Mouse (Mus musculus): ENCODE measurements around the gene Spire2. TPM values are rescaled to one million over a fixed set of nuclear protein-coding genes. Genes with fewer than 3 reads are reported as not detected.

Spire2 gene
- polyA plus RNA-seq, 1 experiment from 2014 or later: 5.4 TPM

GRCm38 (mm10) chr8:123317781-123318466 lies 14.6 kb upstream of the Spire2 start:
- WGBS: 3% methylated on average over 21 of the region's 21 CpGs
- Histone ChIP-seq H3K9ac (peak overlapping the region; percentile 53), H3K27me3 (replicated peaks) (no peaks in the 10 kb centered on the region), H3K27ac (no peak overlapping the region), H3K4me3 (replicated peaks) (peak overlapping the region; percentile 75), H3K4me2 (peak overlapping the region; percentile 89), H3K9me3 (no peaks in the 10 kb centered on the region), H3K4me1 (peaks cover 7% of the 10 kb centered on the region; the same call in 1 of the 2 replicates), H3K36me3 (no peaks in the 10 kb centered on the region)
- peak; percentile 79 for ATAC-seq (ENCODE audit: insufficient read depth, low FRiP score, low read depth)

GRCm38 (mm10) chr8:123318467-123318911 lies 14.0 kb upstream of the Spire2 start, which contains the start of gene Fanca:
Gene Fanca, minus strand, starts transcription at chr8:123318576.
- peaks cover 7% of the 10 kb centered on the region; the same call in 1 of the 2 replicates for H3K4me1 ChIP-seq
- peak within 1 kb of the TSS; percentile 53 for H3K9ac ChIP-seq
- peak within 1 kb of the TSS; percentile 89 for H3K4me2 ChIP-seq
- ATAC-seq (ENCODE audit: insufficient read depth, low FRiP score, low read depth): peak; percentile 99
- 0 out of 2 replicates have a peak within 1 kb of the TSS, but pooled peaks have one; percentile 27 for H3K27ac ChIP-seq
- H3K36me3 ChIP-seq: no peaks in the 10 kb centered on the region
- H3K27me3 ChIP-seq (replicated peaks): no peaks in the 10 kb centered on the region
- no peaks in the 10 kb centered on the region for H3K9me3 ChIP-seq
- under 1% methylated on average over 24 of the region's 24 CpGs for WGBS
- H3K4me3 ChIP-seq (replicated peaks): peak within 1 kb of the TSS; percentile 75

- H3K36me3 ChIP-seq: no peaks in the 10 kb centered on the region
- WGBS: 27% methylated on average over 7 of the region's 7 CpGs
- ATAC-seq (ENCODE audit: insufficient read depth, low FRiP score, low read depth): no peak
- H3K27ac ChIP-seq: no peak overlapping the region
- peaks cover 7% of the 10 kb centered on the region; the same call in 1 of the 2 replicates for H3K4me1 ChIP-seq
- peak overlapping the region; percentile 89; the same call in 1 of the 2 replicates for H3K4me2 ChIP-seq
- H3K27me3 ChIP-seq (replicated peaks): no peaks in the 10 kb centered on the region
- no peak overlapping the region for H3K4me3 ChIP-seq (replicated peaks)
- H3K9me3 ChIP-seq: no peaks in the 10 kb centered on the region
- H3K9ac ChIP-seq: no peak overlapping the region
These were observed 12.9 kb upstream of the Spire2 start for GRCm38 (mm10) chr8:123319522-123320164.

GRCm38 (mm10) chr8:123328552-123328951 lies 4.0 kb upstream of the Spire2 start:
- Histone ChIP-seq H3K9me3 (no peaks in the 10 kb centered on the region), H3K9ac (no peak overlapping the region), H3K36me3 (no peaks in the 10 kb centered on the region), H3K4me1 (peaks cover 11% of the 10 kb centered on the region; the same call in 1 of the 2 replicates), H3K27me3 (replicated peaks) (0 out of 2 replicates have a peak, but pooled peaks cover 3% of the 10 kb centered on the region), H3K4me3 (replicated peaks) (no peak overlapping the region), H3K4me2 (no peak overlapping the region), H3K27ac (no peak overlapping the region)
- ATAC-seq (ENCODE audit: insufficient read depth, low FRiP score, low read depth): no peak
- WGBS: 84% methylated on average over 2 of the region's 2 CpGs

- H3K36me3 ChIP-seq: no peaks in the 10 kb centered on the region
- H3K4me3 ChIP-seq (replicated peaks): no peak overlapping the region
- no peaks in the 10 kb centered on the region for H3K9me3 ChIP-seq
- 58% methylated on average over 4 of the region's 4 CpGs for WGBS
- H3K4me1 ChIP-seq: peaks cover 11% of the 10 kb centered on the region; the same call in 1 of the 2 replicates
- H3K27me3 ChIP-seq (replicated peaks): 0 out of 2 replicates have a peak, but pooled peaks cover 11% of the 10 kb centered on the region
- ATAC-seq (ENCODE audit: insufficient read depth, low FRiP score, low read depth): no peak
- no peak overlapping the region for H3K4me2 ChIP-seq
- H3K9ac ChIP-seq: no peak overlapping the region
- no peak overlapping the region for H3K27ac ChIP-seq
These were observed 3.2 kb upstream of the Spire2 start for GRCm38 (mm10) chr8:123329350-123329749.

- Histone ChIP-seq H3K9ac (no peak overlapping the region), H3K36me3 (no peaks in the 10 kb centered on the region), H3K27ac (no peak overlapping the region), H3K4me1 (peaks cover 11% of the 10 kb centered on the region; the same call in 1 of the 2 replicates), H3K4me2 (no peak overlapping the region), H3K27me3 (replicated peaks) (0 out of 2 replicates have a peak, but pooled peaks cover 12% of the 10 kb centered on the region), H3K9me3 (no peaks in the 10 kb centered on the region), H3K4me3 (replicated peaks) (no peak overlapping the region)
- WGBS: 69% methylated on average over 5 of the region's 5 CpGs
- ATAC-seq (ENCODE audit: insufficient read depth, low FRiP score, low read depth): no peak
These were observed 2.6 kb upstream of the Spire2 start for GRCm38 (mm10) chr8:123329961-123330360.

GRCm38 (mm10) chr8:123330701-123331100 lies 1.8 kb upstream of the Spire2 start:
- Histone ChIP-seq H3K9me3 (no peaks in the 10 kb centered on the region), H3K4me3 (replicated peaks) (no peak overlapping the region), H3K9ac (no peak overlapping the region), H3K4me2 (no peak overlapping the region), H3K4me1 (peaks cover 11% of the 10 kb centered on the region; the same call in 1 of the 2 replicates), H3K27me3 (replicated peaks) (0 out of 2 replicates have a peak, but pooled peaks cover 12% of the 10 kb centered on the region), H3K27ac (no peak overlapping the region), H3K36me3 (no peaks in the 10 kb centered on the region)
- ATAC-seq (ENCODE audit: insufficient read depth, low FRiP score, low read depth): no peak
- WGBS: 49% methylated on average over 6 of the region's 6 CpGs

- WGBS: 71% methylated on average over 2 of the region's 2 CpGs
These were observed 1.2 kb upstream of the Spire2 start for GRCm38 (mm10) chr8:123331301-123331700.

GRCm38 (mm10) chr8:123331810-123332209 lies 703 bp upstream of the Spire2 start:
- Histone ChIP-seq H3K4me3 (replicated peaks) (peak overlapping the region; percentile 60; the same call in 1 of the 2 replicates), H3K27ac (no peak overlapping the region), H3K36me3 (no peaks in the 10 kb centered on the region), H3K27me3 (replicated peaks) (0 out of 2 replicates have a peak, but pooled peaks cover 12% of the 10 kb centered on the region), H3K9me3 (no peaks in the 10 kb centered on the region), H3K4me1 (peaks cover 11% of the 10 kb centered on the region; the same call in 1 of the 2 replicates), H3K4me2 (peak overlapping the region; percentile 96), H3K9ac (no peak overlapping the region)
- WGBS: 32% methylated on average over 8 of the region's 8 CpGs
- ATAC-seq (ENCODE audit: insufficient read depth, low FRiP score, low read depth): no peak

More at GRCm38 (mm10) chr8:123331301-123331700, 1.2 kb upstream of the Spire2 start:
- H3K4me2 ChIP-seq: no peak overlapping the region
- peak overlapping the region; percentile 21; the same call in 1 of the 2 replicates for H3K27ac ChIP-seq
- 0 out of 2 replicates have a peak, but pooled peaks cover 12% of the 10 kb centered on the region for H3K27me3 ChIP-seq (replicated peaks)
- no peaks in the 10 kb centered on the region for H3K36me3 ChIP-seq
- H3K9me3 ChIP-seq: no peaks in the 10 kb centered on the region
- peaks cover 11% of the 10 kb centered on the region; the same call in 1 of the 2 replicates for H3K4me1 ChIP-seq
- no peak overlapping the region for H3K9ac ChIP-seq
- ATAC-seq (ENCODE audit: insufficient read depth, low FRiP score, low read depth): no peak
- no peak overlapping the region for H3K4me3 ChIP-seq (replicated peaks)

GRCm38 (mm10) chr8:123333091-123333587 lies 626 bp downstream of the Spire2 start:
- Histone ChIP-seq H3K4me3 (replicated peaks) (peak overlapping the region; percentile 60), H3K9me3 (no peaks in the 10 kb centered on the region), H3K4me1 (peaks cover 11% of the 10 kb centered on the region; the same call in 1 of the 2 replicates), H3K36me3 (no peaks in the 10 kb centered on the region), H3K9ac (peak overlapping the region; percentile 19; the same call in 1 of the 2 replicates), H3K27ac (peak overlapping the region; percentile 21; the same call in 1 of the 2 replicates), H3K27me3 (replicated peaks) (0 out of 2 replicates have a peak, but pooled peaks cover 12% of the 10 kb centered on the region), H3K4me2 (peak overlapping the region; percentile 96)
- WGBS: 3% methylated on average over 21 of the region's 21 CpGs
- peak; percentile 29 for ATAC-seq (ENCODE audit: insufficient read depth, low FRiP score, low read depth)

- peaks cover 11% of the 10 kb centered on the region; the same call in 1 of the 2 replicates for H3K4me1 ChIP-seq
- H3K27ac ChIP-seq: peak overlapping the region; percentile 52; the same call in 1 of the 2 replicates
- no peak overlapping the region for H3K9ac ChIP-seq
- WGBS: 7% methylated on average over 7 of the region's 7 CpGs
- H3K27me3 ChIP-seq (replicated peaks): 0 out of 2 replicates have a peak, but pooled peaks cover 12% of the 10 kb centered on the region
- H3K4me2 ChIP-seq: peak overlapping the region; percentile 96
- ATAC-seq (ENCODE audit: insufficient read depth, low FRiP score, low read depth): no peak; the same call in 1 of the 2 replicates
- no peaks in the 10 kb centered on the region for H3K36me3 ChIP-seq
- no peak overlapping the region for H3K4me3 ChIP-seq (replicated peaks)
- H3K9me3 ChIP-seq: no peaks in the 10 kb centered on the region
These were observed 1.4 kb downstream of the Spire2 start for GRCm38 (mm10) chr8:123333864-123334263.

All from stomach, embryonic 15.5 days (tissue).